Comparison of ENCODE assay signal across 14 mouse cellular contexts in genomic region chr3:155360399-155360798, GRCm38 (mm10).
DNase-seq lines count a peak whose midpoint lies in the region; ATAC-seq lines count a peak whose summit lies in the region.
"Had no signal": no experiment of that assay in that cellular context is flagged by ENCODE, and none has a peak within 500 bp of the region (broad histone marks: within the 10 kb centered on the region; RNA-seq: fewer than 3 reads in every experiment).

No protein-coding gene starts in this region.

- H3K4me2 ChIP-seq in forebrain, embryonic 16.5 days (ENCODE audit: low read length) = no peak overlapping the region
- H3K4me2 ChIP-seq: hindbrain, embryonic 15.5 days; limb, embryonic 12.5 days had no signal

- intact Hi-C loops in left cerebral cortex, postnatal 4 days (cut with DNase I) = no loop called here

- no peak overlapping the region for H3K27ac ChIP-seq in forebrain, embryonic 16.5 days (ENCODE audit: low read length)
- H3K27ac ChIP-seq: heart, embryonic 10.5 days; hindbrain, embryonic 15.5 days; limb, embryonic 12.5 days had no signal

- no peaks in the 10 kb centered on the region for H3K9me3 ChIP-seq in forebrain, embryonic 16.5 days (ENCODE audit: control insufficient read depth, low read length)
- H3K9me3 ChIP-seq: heart, embryonic 10.5 days; hindbrain, embryonic 15.5 days; limb, embryonic 12.5 days had no signal

- H3K4me3 ChIP-seq in forebrain, embryonic 16.5 days (replicated peaks; ENCODE audit: low read length) = no peak overlapping the region
- H3K4me3 ChIP-seq: heart, embryonic 10.5 days; hindbrain, embryonic 15.5 days; limb, embryonic 12.5 days had no signal

- no peak overlapping the region for H3K9ac ChIP-seq in forebrain, embryonic 16.5 days (replicated peaks; ENCODE audit: low read depth, low read length)
- H3K9ac ChIP-seq: hindbrain, embryonic 15.5 days; limb, embryonic 12.5 days had no signal

- WGBS in forebrain, embryonic 16.5 days = 61% methylated on average over 1 of the region's 1 CpGs

- no peaks in the 10 kb centered on the region for H3K27me3 ChIP-seq in forebrain, embryonic 16.5 days (replicated peaks; ENCODE audit: control insufficient read depth, insufficient read depth, low read length)
- H3K27me3 ChIP-seq: CH12.LX; hindbrain, embryonic 15.5 days; limb, embryonic 12.5 days had no signal

- peak; percentile 10 for DNase-seq in kidney, postnatal 10 days
- no peak for DNase-seq in kidney, postnatal 25 days
- DNase-seq in frontal cortex, postnatal 36 days (ENCODE audit: low spot score in 2 of 2) = peak; percentile 17 to 69
- peak; percentile 13 for DNase-seq in left cerebral cortex, postnatal 4 days
- DNase-seq in spleen, adult 12 weeks (ENCODE audit: low spot score) = no peak
- DNase-seq in cerebellum, adult 18-20 months = no peak
- no peak for DNase-seq in adrenal gland, postnatal 36 days
- DNase-seq: thymus, adult 18-20 months had no signal

- H3K4me1 ChIP-seq in forebrain, embryonic 16.5 days (replicated peaks; ENCODE audit: control insufficient read depth, insufficient read depth, low read length) = no peaks in the 10 kb centered on the region
- H3K4me1 ChIP-seq: heart, embryonic 10.5 days; hindbrain, embryonic 15.5 days; limb, embryonic 12.5 days had no signal

- ATAC-seq in forebrain, embryonic 16.5 days = peak; percentile 89
- ATAC-seq: lung, postnatal 0 days had no signal

- H3K36me3 ChIP-seq in forebrain, embryonic 16.5 days (ENCODE audit: control insufficient read depth, insufficient read depth) = no peaks in the 10 kb centered on the region
- H3K36me3 ChIP-seq: heart, embryonic 10.5 days; hindbrain, embryonic 15.5 days; limb, embryonic 12.5 days had no signal

Comparison
In these comparisons a context has a peak if more than half of its experiments do, and no peak if none do; other contexts are left out.
1. DNase-seq: peak in kidney, postnatal 10 days (single experiment), frontal cortex, postnatal 36 days (2 of 2) and left cerebral cortex, postnatal 4 days (single experiment); none in kidney, postnatal 25 days (0 of 2), spleen, adult 12 weeks (single experiment), cerebellum, adult 18-20 months (0 of 2) and adrenal gland, postnatal 36 days (0 of 2).